Mouse (Mus musculus): ENCODE data around the gene Tax1bp3.

The Tax1bp3 gene

GRCm38 (mm10) chr11:73176608-73177508 lies at the start of gene Tax1bp3, which contains the start of gene Emc6:
TSS of gene Tax1bp3 (plus strand) at chr11:73177083.
TSS of gene Emc6 (minus strand) at chr11:73177037.
- peak; percentile 90 to 95 for DNase-seq (ENCODE audit: low spot score in 2 of 2)

GRCm38 (mm10) chr11:73131020-73131419 lies 45.9 kb upstream of the Tax1bp3 start:
- DNase-seq (ENCODE audit: low spot score in 2 of 2) = no peak

GRCm38 (mm10) chr11:73132999-73133398 lies 43.9 kb upstream of the Tax1bp3 start:
- no peak for DNase-seq (ENCODE audit: low spot score in 2 of 2)

- DNase-seq (ENCODE audit: low spot score in 2 of 2) = no peak
These were observed 42.7 kb upstream of the Tax1bp3 start for GRCm38 (mm10) chr11:73134222-73134621.

- DNase-seq (ENCODE audit: low spot score in 2 of 2) = no peak
These were observed 40.3 kb upstream of the Tax1bp3 start for GRCm38 (mm10) chr11:73136587-73136986.

GRCm38 (mm10) chr11:73137116-73137515 lies 39.8 kb upstream of the Tax1bp3 start:
- no peak for DNase-seq (ENCODE audit: low spot score in 2 of 2)

GRCm38 (mm10) chr11:73137591-73138501 lies 39.0 kb upstream of the Tax1bp3 start, which contains the start of gene Haspin:
TSS of gene Haspin (minus strand) at chr11:73138294.
- DNase-seq (ENCODE audit: low spot score in 2 of 2) = peak; percentile 87 to 90

GRCm38 (mm10) chr11:73144261-73144681 lies 32.6 kb upstream of the Tax1bp3 start:
- peak in 1 of 2 experiments; percentile 12 for DNase-seq (ENCODE audit: low spot score in 2 of 2)

GRCm38 (mm10) chr11:73146026-73146974 lies 30.6 kb upstream of the Tax1bp3 start:
- DNase-seq (ENCODE audit: low spot score in 2 of 2) = no peak

GRCm38 (mm10) chr11:73146975-73147365 lies 29.9 kb upstream of the Tax1bp3 start:
- DNase-seq (ENCODE audit: low spot score in 2 of 2) = no peak

- DNase-seq (ENCODE audit: low spot score in 2 of 2) = no peak
These were observed 28.7 kb upstream of the Tax1bp3 start for GRCm38 (mm10) chr11:73148209-73148608.

GRCm38 (mm10) chr11:73155071-73155470 lies 21.8 kb upstream of the Tax1bp3 start:
- no peak for DNase-seq (ENCODE audit: low spot score in 2 of 2)

GRCm38 (mm10) chr11:73159957-73160810 lies 16.7 kb upstream of the Tax1bp3 start, which contains the start of gene P2rx5:
TSS of gene P2rx5 (plus strand) at chr11:73160421.
- DNase-seq (ENCODE audit: low spot score in 2 of 2) = no peak

GRCm38 (mm10) chr11:73160811-73161200 lies 16.1 kb upstream of the Tax1bp3 start:
- no peak for DNase-seq (ENCODE audit: low spot score in 2 of 2)

- no peak for DNase-seq (ENCODE audit: low spot score in 2 of 2)
These were observed 15.3 kb upstream of the Tax1bp3 start for GRCm38 (mm10) chr11:73161616-73162015.

- DNase-seq (ENCODE audit: low spot score in 2 of 2) = no peak
These were observed 14.6 kb upstream of the Tax1bp3 start for GRCm38 (mm10) chr11:73162284-73162683.

- DNase-seq (ENCODE audit: low spot score in 2 of 2) = no peak
These were observed 8.8 kb upstream of the Tax1bp3 start for GRCm38 (mm10) chr11:73168071-73168470.

- no peak for DNase-seq (ENCODE audit: low spot score in 2 of 2)
These were observed 8.3 kb upstream of the Tax1bp3 start for GRCm38 (mm10) chr11:73168576-73168975.

GRCm38 (mm10) chr11:73169231-73169630 lies 7.7 kb upstream of the Tax1bp3 start:
- DNase-seq (ENCODE audit: low spot score in 2 of 2) = peak in 1 of 2 experiments; percentile 51

- peak in 1 of 2 experiments; percentile 62 for DNase-seq (ENCODE audit: low spot score in 2 of 2)
These were observed 4.7 kb upstream of the Tax1bp3 start for GRCm38 (mm10) chr11:73172186-73172585.
